Mouse (Mus musculus): ENCODE measurements around the gene Csnk2a2.

GRCm38 (mm10) chr8:95490006-95490405, at the start of gene Csnk2a2:
- TF ChIP-seq CTCF (IDR thresholded peaks at IDR 0.05; ENCODE audit: insufficient read depth, low read length) (no peak), POLR2A (IDR thresholded peaks at IDR 0.05; ENCODE audit: borderline replicate concordance, extremely low read depth, low read depth, low read length) (no peak)
